Comparison of ENCODE assay signal across 9 mouse cellular contexts in genomic region chr1:37633516-37633915, GRCm38 (mm10).
"Had no signal": no experiment of that assay in that cellular context is flagged by ENCODE, and none has a peak within 500 bp of the region (broad histone marks: within the 10 kb centered on the region; RNA-seq: fewer than 3 reads in every experiment).

No protein-coding gene starts in this region.

- H3K4me3 ChIP-seq: limb, embryonic 13.5 days; midbrain, embryonic 13.5 days had no signal

- H3K9me3 ChIP-seq: limb, embryonic 13.5 days; midbrain, embryonic 13.5 days had no signal

- DNase-seq: kidney, postnatal 14 days; left cerebral cortex, postnatal 4 days; lung, adult 18-20 months; lung, postnatal 36 days; right cerebral cortex, postnatal 25 days; thymus, postnatal 36 days had no signal

- H3K27ac ChIP-seq: limb, embryonic 13.5 days; liver, embryonic 14.5 days; midbrain, embryonic 13.5 days had no signal

- H3K36me3 ChIP-seq: limb, embryonic 13.5 days; midbrain, embryonic 13.5 days had no signal

- H3K4me1 ChIP-seq: midbrain, embryonic 13.5 days had no signal

- H3K27me3 ChIP-seq: limb, embryonic 13.5 days; midbrain, embryonic 13.5 days had no signal

- H3K9ac ChIP-seq: limb, embryonic 13.5 days; liver, embryonic 14.5 days; midbrain, embryonic 13.5 days had no signal

- H3K4me2 ChIP-seq: limb, embryonic 13.5 days; midbrain, embryonic 13.5 days had no signal

- ATAC-seq: midbrain, embryonic 13.5 days had no signal
